8 mouse cellular contexts compared by ENCODE assay signal in genomic region chr11:76570741-76571612, GRCm38 (mm10). TPM values are rescaled to one million over a fixed set of nuclear protein-coding genes. Genes with fewer than 3 reads are reported as not detected.
A peak's percentile ranks its signal among the peaks of the same experiment; 100 is the strongest.
DNase-seq lines count a peak whose midpoint lies in the region; ATAC-seq and TF ChIP-seq lines count a peak whose summit lies in the region.

No protein-coding gene starts in this region.

- H3K27ac ChIP-seq in left cerebral cortex, adult 2 months = peak overlapping the region; percentile 98
- no peak overlapping the region for H3K27ac ChIP-seq in liver, embryonic 16.5 days (ENCODE audit: low read length)

- H3K4me1 ChIP-seq in liver, embryonic 16.5 days (ENCODE audit: control insufficient read depth, low read depth, low read length) = no peaks in the 10 kb centered on the region

- WGBS in liver, embryonic 16.5 days (ENCODE audit: insufficient replicate concordance) = 2% methylated on average over 66 of the region's 66 CpGs

- peak; percentile 78 to 81 for DNase-seq in left cerebral cortex, adult 2 months (ENCODE audit: extremely low spot score in 1 of 2, low spot score in 2 of 2)
- DNase-seq in left cerebral cortex, adult 9 months (ENCODE audit: low spot score in 2 of 2) = no peak
- DNase-seq in brain, embryonic 14.5 days (ENCODE audit: low read depth) = peak; percentile 77
- peak; percentile 36 for DNase-seq in kidney, postnatal 14 days
- peak; percentile 78 for DNase-seq in right cerebral cortex, postnatal 25 days
- no peak for DNase-seq in spleen, adult 12 weeks (ENCODE audit: low spot score)

- intact Hi-C loops in left cerebral cortex, adult 2 months (cut with DNase I) = loop anchor here (1.0 to 2.0 kb wide), 2 partner anchors 40 to 62 kb away; no protein-coding TSS in a partner anchor

- peak; percentile 27 for ATAC-seq in frontal cortex, adult (ENCODE audit: low TSS enrichment)
- no peak for ATAC-seq in liver, embryonic 16.5 days (ENCODE audit: low read depth)

- peak overlapping the region; percentile 89 for H3K4me3 ChIP-seq in left cerebral cortex, adult 2 months
- H3K4me3 ChIP-seq in liver, embryonic 16.5 days (ENCODE audit: low read depth, low read length) = peak overlapping the region; percentile 44

- peak overlapping the region; percentile 62 for H3K4me2 ChIP-seq in liver, embryonic 16.5 days (ENCODE audit: low read depth, low read length)

- H3K27me3 ChIP-seq in liver, embryonic 16.5 days (ENCODE audit: control insufficient read depth, insufficient read depth, low read depth, low read length) = peaks cover 34% of the 10 kb centered on the region

- no peaks in the 10 kb centered on the region for H3K9me3 ChIP-seq in liver, embryonic 16.5 days (replicated peaks; ENCODE audit: control insufficient read depth, low read length)

- no peak; the same call in 1 of the 2 replicates for TF ChIP-seq CTCF in left cerebral cortex, adult 2 months (IDR thresholded peaks at IDR 0.05)
- TF ChIP-seq CTCF in brain, embryonic 14.5 days (IDR thresholded peaks at IDR 0.05; ENCODE audit: borderline replicate concordance, extremely low read depth, insufficient read depth, insufficient read length) = peak; percentile 4; the same call in 1 of the 2 replicates

- no peak overlapping the region for H3K9ac ChIP-seq in liver, embryonic 16.5 days (ENCODE audit: low read depth, low read length)

- TF ChIP-seq POLR2A in brain, embryonic 14.5 days (IDR thresholded peaks at IDR 0.05; ENCODE audit: borderline replicate concordance, extremely low read depth, insufficient read depth, insufficient read length, poor library complexity, severe bottlenecking) = peak; percentile 70

- no peaks in the 10 kb centered on the region for H3K36me3 ChIP-seq in liver, embryonic 16.5 days (ENCODE audit: control insufficient read depth, insufficient read depth)

RNA-seq across cellular contexts. Expression of gene Abr, which starts 51.1 kb away (rescaled TPM):
- total RNA-seq in left cerebral cortex, adult 2 months (2021) = 100 to 1,000 TPM; 436 to 450 TPM
- polyA plus RNA-seq in brain, embryonic 14.5 days (2012; rRNA removed) = 210 and 215 TPM in 2 replicates
- polyA plus RNA-seq in liver, embryonic 16.5 days (2015; fragmentation: Nextera tagmentation; extraction: Ambion mirVana) = 2.5 and 3.7 TPM in 2 replicates

Comparison
In these comparisons a context has a peak if more than half of its experiments do, and no peak if none do; other contexts are left out.
1. DNase-seq: peak in left cerebral cortex, adult 2 months (2 of 2), brain, embryonic 14.5 days (single experiment), kidney, postnatal 14 days (single experiment) and right cerebral cortex, postnatal 25 days (single experiment); none in left cerebral cortex, adult 9 months (0 of 2) and spleen, adult 12 weeks (single experiment).
2. RNA of gene Abr, which starts 51.1 kb away (polyA plus RNA-seq): 210 to 215 TPM in brain, embryonic 14.5 days; 2.5 to 3.7 TPM in liver, embryonic 16.5 days; every median in the first group is over 10 times any median in the second.